Mouse (Mus musculus) embryonic facial prominence, embryonic 11.5 days (tissue): ENCODE results near the gene Hoxa5. TPM values are rescaled to one million over a fixed set of nuclear protein-coding genes. Genes with fewer than 3 reads are reported as not detected.
A peak's percentile ranks its signal among the peaks of the same experiment; 100 is the strongest.

ENCODE experiments used
- ATAC-seq: fragments of 200-750 bp; cut with Nextera tagmentation; replicated peaks from 2 replicates; pipeline ENCODE4 v1.8.0; 2017; ENCODE audit warnings: low read depth; ENCODE audit not compliant: insufficient number of reproducible peaks, low FRiP score, low TSS enrichment
- DNase-seq: peaks from one replicate; pipeline ENCODE4 v3.0.0-alpha.2; 2015; ENCODE audit warnings: low spot score
- H3K27ac ChIP-seq: fragments of 300-500 bp; sonication (generic); replicated peaks from 2 replicates; pipeline ENCODE4 v1.5.1; 2014; ENCODE audit warnings: mild to moderate bottlenecking, low read depth, low read length, control low read depth
- H3K27me3 ChIP-seq: fragments of 300-500 bp; sonication (generic); 2 replicates; pipeline ENCODE4 v1.6.1; 2014; ENCODE audit warnings: mild to moderate bottlenecking, low read length, moderate library complexity, mixed read lengths; ENCODE audit not compliant: control insufficient read depth, insufficient read depth
- H3K36me3 ChIP-seq: fragments of 300-500 bp; sonication (generic); replicated peaks from 2 replicates; pipeline ENCODE4 v1.6.1; 2014; ENCODE audit warnings: low read depth, mild to moderate bottlenecking, low read length, moderate library complexity, mixed read lengths; ENCODE audit not compliant: control insufficient read depth, insufficient read depth
- H3K4me1 ChIP-seq: fragments of 300-500 bp; sonication (generic); 2 replicates; pipeline ENCODE4 v1.6.1; 2014; ENCODE audit warnings: low read length, mixed read lengths; ENCODE audit not compliant: control insufficient read depth, insufficient read depth
- H3K4me2 ChIP-seq: fragments of 300-500 bp; sonication (generic); 2 replicates; pipeline ENCODE4 v1.6.1; 2014; ENCODE audit warnings: low read depth, mild to moderate bottlenecking, control low read depth, low read length, moderate library complexity
- H3K4me3 ChIP-seq: fragments of 300-500 bp; sonication (generic); 2 replicates; pipeline ENCODE4 v1.5.1; 2014; ENCODE audit warnings: low read depth, low read length, control low read depth
- H3K9ac ChIP-seq: fragments of 300-500 bp; sonication (generic); replicated peaks from 2 replicates; pipeline ENCODE4 v1.6.1; 2014; ENCODE audit warnings: mild to moderate bottlenecking, control low read depth, low read length
- H3K9me3 ChIP-seq: fragments of 300-500 bp; sonication (generic); replicated peaks from 2 replicates; pipeline ENCODE4 v1.6.1; 2016; ENCODE audit warnings: mild to moderate bottlenecking, low read length, inconsistent platforms, mixed read lengths; ENCODE audit not compliant: control insufficient read depth
- WGBS: fragments of 180-500 bp; shearing (Covaris S2); extraction: QIAGEN DNeasy Blood & Tissue Kit; methylation state at CpG from one replicate; pipeline ENCODE4 v1.1.7; 2014; 5-methylcytosine and 5-hydroxymethylcytosine counted together
- polyA plus RNA-seq: library from polyadenylated mRNA; unstranded; fragments of >200 nt; fragmentation: Nextera tagmentation; extraction: Ambion mirVana; gene quantifications from 2 replicates; pipeline ENCODE4 v1.2.1, GENCODE M21; 2014

Gene Hoxa5
- polyA plus RNA-seq, 1 experiment from 2014 or later = 0.39 TPM

DNA sequence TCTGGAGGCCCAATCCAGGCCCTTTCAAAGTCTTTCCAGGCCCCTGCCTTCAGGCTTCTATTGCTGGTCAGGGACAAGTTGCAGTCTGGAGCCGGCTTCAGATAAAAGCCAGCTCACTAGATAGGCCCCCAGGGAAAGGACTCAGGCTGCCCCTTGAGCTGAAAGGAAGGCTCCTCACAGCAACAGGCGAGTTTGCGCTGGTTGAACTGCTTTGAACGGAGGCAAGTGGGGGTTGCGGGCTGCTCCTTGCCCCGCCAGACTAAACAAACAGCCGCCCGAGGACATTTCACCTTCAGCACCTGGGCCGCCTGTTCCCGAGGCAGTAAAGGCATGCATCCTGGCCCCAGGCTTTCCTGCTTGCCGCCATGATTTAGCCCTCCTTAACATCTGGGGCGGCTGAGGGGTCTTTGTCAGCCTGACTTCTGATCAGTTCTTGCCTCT lies 39.3 kb upstream of the Hoxa5 start:
- WGBS = 0% methylated on average over 12 of the region's 12 CpGs
- Histone ChIP-seq H3K9me3 (no peaks in the 10 kb centered on the region), H3K4me2 (no peak overlapping the region), H3K27ac (no peak overlapping the region), H3K4me1 (0 out of 2 replicates have a peak, but pooled peaks cover 3% of the 10 kb centered on the region), H3K27me3 (peaks cover 88% of the 10 kb centered on the region), H3K4me3 (no peak overlapping the region), H3K36me3 (no peaks in the 10 kb centered on the region), H3K9ac (no peak overlapping the region)
- ATAC-seq (no peak), DNase-seq (no peak)

GRCm38 (mm10) chr6:52242801-52243332 lies 38.5 kb upstream of the Hoxa5 start:
- WGBS = 2% methylated on average over 4 of the region's 4 CpGs
- no peak overlapping the region for H3K27ac ChIP-seq
- H3K4me3 ChIP-seq = no peak overlapping the region
- DNase-seq (no peak), ATAC-seq (no peak)
- H3K27me3 ChIP-seq = peaks cover 87% of the 10 kb centered on the region
- H3K4me2 ChIP-seq = no peak overlapping the region
- no peaks in the 10 kb centered on the region for H3K9me3 ChIP-seq
- no peak overlapping the region for H3K9ac ChIP-seq
- H3K4me1 ChIP-seq = 0 out of 2 replicates have a peak, but pooled peaks cover 3% of the 10 kb centered on the region
- no peaks in the 10 kb centered on the region for H3K36me3 ChIP-seq

DNA sequence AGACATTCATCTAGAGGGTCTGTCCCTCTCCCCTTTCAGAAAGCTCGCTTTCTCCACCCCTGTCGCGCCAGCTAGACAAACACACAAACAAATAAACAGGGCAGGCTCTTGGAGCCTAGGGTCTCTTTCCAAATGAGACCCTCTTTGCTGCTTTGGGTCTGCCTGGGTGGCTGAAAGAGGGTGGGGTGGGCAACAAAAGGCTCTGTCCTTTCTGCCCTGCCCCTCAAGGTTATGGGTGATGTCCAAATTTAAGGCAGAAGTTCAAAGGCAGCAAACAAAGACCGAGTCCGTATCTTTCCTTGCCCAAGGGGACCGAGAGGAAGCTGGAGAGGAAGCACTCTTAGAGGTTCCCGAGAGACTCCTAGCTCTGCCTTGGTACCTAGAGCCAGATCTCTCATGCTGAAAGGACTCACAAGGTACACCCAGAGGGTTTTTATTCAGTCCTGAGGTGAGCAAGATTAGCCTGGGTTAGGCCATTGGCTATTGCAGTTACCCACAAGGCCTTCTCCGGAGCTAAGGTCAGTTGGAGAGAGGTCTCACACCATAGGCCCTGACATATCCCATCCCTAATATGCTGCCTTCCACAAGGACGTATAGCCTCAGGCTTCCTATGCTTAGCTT lies 36.7 kb upstream of the Hoxa5 start:
- no peaks in the 10 kb centered on the region for H3K36me3 ChIP-seq
- no peak overlapping the region for H3K4me2 ChIP-seq
- no peak overlapping the region for H3K4me3 ChIP-seq
- H3K27me3 ChIP-seq = peaks cover 91% of the 10 kb centered on the region
- ATAC-seq (no peak), DNase-seq (no peak)
- H3K9me3 ChIP-seq = no peaks in the 10 kb centered on the region
- H3K27ac ChIP-seq = no peak overlapping the region
- 0 out of 2 replicates have a peak, but pooled peaks cover 3% of the 10 kb centered on the region for H3K4me1 ChIP-seq
- no peak overlapping the region for H3K9ac ChIP-seq
- WGBS = 3% methylated on average over 9 of the region's 9 CpGs

DNA sequence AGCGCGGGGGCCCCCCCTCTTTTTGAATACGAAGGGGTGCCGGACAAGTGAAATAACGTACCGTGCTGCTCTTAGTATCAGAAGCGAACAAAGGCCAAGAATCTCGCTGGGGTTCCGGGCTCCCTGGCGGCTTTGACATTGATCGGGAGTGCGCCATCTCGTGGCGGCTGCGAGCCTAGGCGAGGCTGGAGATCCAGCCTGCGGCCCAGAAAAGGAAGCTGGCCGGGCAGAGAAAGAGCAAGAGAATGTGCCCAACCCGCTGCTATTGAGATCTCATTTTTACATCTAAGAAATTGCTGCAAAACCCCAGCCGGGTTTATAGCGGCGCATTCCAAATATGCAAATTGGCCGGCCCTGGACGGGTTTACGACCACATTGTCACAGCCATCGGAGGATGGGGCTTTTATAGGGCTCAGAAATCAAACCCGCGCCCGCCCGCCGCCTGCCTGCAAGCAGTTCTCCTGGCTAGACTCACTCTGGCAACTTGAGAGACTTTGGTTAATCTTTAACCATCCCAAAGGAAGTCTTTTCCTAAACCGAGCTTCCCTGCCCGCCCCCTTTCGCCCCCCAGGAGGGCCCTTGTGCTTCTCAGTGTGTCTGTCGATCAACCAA lies 36.1 kb upstream of the Hoxa5 start, which contains the start of gene Hoxa10:
Hoxa10 (minus strand) TSS at position 466 of the 612 bp plus-strand sequence.
- no peak within 1 kb of the TSS for H3K27ac ChIP-seq
- H3K9ac ChIP-seq = no peak within 1 kb of the TSS
- 0 out of 2 replicates have a peak, but pooled peaks cover 3% of the 10 kb centered on the region for H3K4me1 ChIP-seq
- peaks cover 91% of the 10 kb centered on the region for H3K27me3 ChIP-seq
- WGBS = 1% methylated on average over 35 of the region's 35 CpGs
- no peak within 1 kb of the TSS for H3K4me3 ChIP-seq
- no peak within 1 kb of the TSS for H3K4me2 ChIP-seq
- no peaks in the 10 kb centered on the region for H3K9me3 ChIP-seq
- H3K36me3 ChIP-seq = no peaks in the 10 kb centered on the region
- peak; percentile 93 for DNase-seq
- no peak for ATAC-seq

- no peak overlapping the region for H3K4me2 ChIP-seq
- H3K4me3 ChIP-seq = no peak overlapping the region
- H3K36me3 ChIP-seq = no peaks in the 10 kb centered on the region
- H3K4me1 ChIP-seq = 0 out of 2 replicates have a peak, but pooled peaks cover 3% of the 10 kb centered on the region
- no peak for ATAC-seq
- H3K27ac ChIP-seq = no peak overlapping the region
- no peaks in the 10 kb centered on the region for H3K9me3 ChIP-seq
- DNase-seq = no peak
- no peak overlapping the region for H3K9ac ChIP-seq
- 1% methylated on average over 30 of the region's 30 CpGs for WGBS
- peaks cover 91% of the 10 kb centered on the region for H3K27me3 ChIP-seq
Observed at GRCm38 (mm10) chr6:52239625-52240388, 35.4 kb upstream of the Hoxa5 start.

- 0 out of 2 replicates have a peak, but pooled peaks cover 3% of the 10 kb centered on the region for H3K4me1 ChIP-seq
- no peaks in the 10 kb centered on the region for H3K36me3 ChIP-seq
- DNase-seq = no peak
- no peak overlapping the region for H3K27ac ChIP-seq
- H3K4me2 ChIP-seq = no peak overlapping the region
- peaks cover 93% of the 10 kb centered on the region for H3K27me3 ChIP-seq
- no peak for ATAC-seq
- 3% methylated on average over 7 of the region's 7 CpGs for WGBS
- H3K9me3 ChIP-seq = no peaks in the 10 kb centered on the region
- H3K9ac ChIP-seq = no peak overlapping the region
- H3K4me3 ChIP-seq = no peak overlapping the region
Observed at GRCm38 (mm10) chr6:52238976-52239375, 34.6 kb upstream of the Hoxa5 start.

DNA sequence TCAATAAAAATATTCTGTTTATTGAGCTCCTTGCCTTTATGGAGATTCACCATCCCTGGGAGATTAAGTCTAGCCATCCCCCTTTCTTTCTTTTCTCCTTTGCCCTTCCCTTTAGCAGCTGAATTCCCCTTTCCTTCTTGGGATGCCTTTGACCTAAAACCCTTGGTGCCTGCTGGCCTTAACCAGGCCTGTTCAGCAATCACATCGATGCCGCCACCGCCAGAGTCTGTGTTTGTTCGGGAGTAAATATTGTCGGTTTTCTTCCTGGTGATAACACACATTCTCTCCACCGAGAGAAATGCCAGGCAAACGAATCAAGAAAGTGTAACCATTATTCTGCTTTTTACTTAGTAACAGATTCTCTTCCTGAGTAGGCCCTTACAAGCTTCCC lies 33.8 kb upstream of the Hoxa5 start:
- Histone ChIP-seq H3K9ac (no peak overlapping the region), H3K27me3 (peaks cover 93% of the 10 kb centered on the region)
- 2% methylated on average over 7 of the region's 7 CpGs for WGBS

More for the DNA sequence above, 33.8 kb upstream of the Hoxa5 start:
- H3K27ac ChIP-seq = no peak overlapping the region
- no peak overlapping the region for H3K4me2 ChIP-seq
- ATAC-seq (no peak), DNase-seq (no peak)
- H3K4me3 ChIP-seq = no peak overlapping the region
- H3K4me1 ChIP-seq = 0 out of 2 replicates have a peak, but pooled peaks cover 3% of the 10 kb centered on the region
- H3K36me3 ChIP-seq = no peaks in the 10 kb centered on the region
- no peaks in the 10 kb centered on the region for H3K9me3 ChIP-seq
